Mouse (Mus musculus) cerebellum, adult 2 months (tissue): ENCODE measurements around the gene Proser2. TPM values are rescaled to one million over a fixed set of nuclear protein-coding genes. Genes with fewer than 3 reads are reported as not detected.

ENCODE experiments used
- DNase-seq, 2 experiments: peaks; one replicate each; pipeline ENCODE4 v3.0.0; 2021
- H3K27ac ChIP-seq: fragments of 200-500 bp; 2 replicates; pipeline ENCODE4 v1.5.1; 2012; ENCODE audit warnings: low read length, control low read depth, inconsistent platforms; ENCODE audit not compliant: insufficient read depth
- H3K27me3 ChIP-seq: fragments of 200-500 bp; 2 replicates; pipeline ENCODE4 v1.6.1; 2012; ENCODE audit warnings: inconsistent platforms, mild to moderate bottlenecking, low read length, moderate library complexity; ENCODE audit not compliant: control insufficient read depth, insufficient read depth
- H3K4me1 ChIP-seq: fragments of 200-500 bp; 2 replicates; pipeline ENCODE4 v1.6.1; 2011; ENCODE audit warnings: low read length; ENCODE audit not compliant: control insufficient read depth, insufficient read depth
- H3K4me3 ChIP-seq: fragments of 200-500 bp; replicated peaks from 2 replicates; pipeline ENCODE3; 2011; ENCODE audit warnings: mild to moderate bottlenecking, low read depth, low read length, control low read depth; ENCODE audit not compliant: insufficient read depth
- CTCF ChIP-seq: fragments of 200-500 bp; IDR thresholded peaks from 2 replicates; pipeline ENCODE4 v1.5.1; 2011; ENCODE audit warnings: low read depth, mild to moderate bottlenecking, control low read depth, low read length, moderate library complexity, borderline replicate concordance; ENCODE audit not compliant: insufficient read depth
- POLR2A ChIP-seq: fragments of 200-500 bp; IDR thresholded peaks from 2 replicates; pipeline ENCODE4 v1.6.1; 2011; ENCODE audit warnings: low read length, control low read depth, borderline replicate concordance; ENCODE audit not compliant: insufficient read depth
- WGBS: fragments of 180-500 bp; shearing (Covaris S2); methylation state at CpG from one replicate; pipeline ENCODE4 v1.1.7; 2018; 5-methylcytosine and 5-hydroxymethylcytosine counted together
- polyA plus RNA-seq: library from polyadenylated mRNA; depleted of rRNA; stranded (reverse); fragments of >200 nt; gene quantifications from 2 replicates; pipeline ENCODE4 v1.2.3, GENCODE M21; 2012

Proser2 gene
- polyA plus RNA-seq, 1 experiment: 7.7 TPM

DNA sequence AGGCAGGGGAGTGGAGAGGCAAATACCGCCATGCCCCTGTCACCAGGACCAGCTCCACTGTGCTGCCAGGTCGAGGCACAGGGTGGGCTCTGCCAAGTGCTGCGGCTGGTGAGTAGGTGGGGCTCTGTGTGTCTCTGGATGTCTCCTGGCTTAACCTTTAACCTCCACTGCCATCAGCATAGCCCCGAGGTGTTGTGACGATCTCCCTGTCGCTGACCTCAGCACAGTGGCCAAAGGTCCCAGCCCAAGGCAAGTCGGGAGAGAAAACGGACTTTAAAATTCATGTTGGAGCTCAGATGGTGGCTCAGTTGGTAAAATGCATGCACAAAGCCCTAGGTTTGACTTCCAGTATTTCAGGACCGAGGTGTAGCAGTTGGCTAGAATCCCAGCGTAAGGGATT lies 15.6 kb upstream of the Proser2 start:
- 73% methylated on average over 10 of the region's 10 CpGs for WGBS
- no peaks in the 10 kb centered on the region for H3K27me3 ChIP-seq
- TF ChIP-seq POLR2A (no peak), CTCF (no peak)
- H3K27ac ChIP-seq: no peak overlapping the region
- DNase-seq: no peak
- 0 out of 2 replicates have a peak, but pooled peaks cover 2% of the 10 kb centered on the region for H3K4me1 ChIP-seq
- no peak overlapping the region for H3K4me3 ChIP-seq

DNA sequence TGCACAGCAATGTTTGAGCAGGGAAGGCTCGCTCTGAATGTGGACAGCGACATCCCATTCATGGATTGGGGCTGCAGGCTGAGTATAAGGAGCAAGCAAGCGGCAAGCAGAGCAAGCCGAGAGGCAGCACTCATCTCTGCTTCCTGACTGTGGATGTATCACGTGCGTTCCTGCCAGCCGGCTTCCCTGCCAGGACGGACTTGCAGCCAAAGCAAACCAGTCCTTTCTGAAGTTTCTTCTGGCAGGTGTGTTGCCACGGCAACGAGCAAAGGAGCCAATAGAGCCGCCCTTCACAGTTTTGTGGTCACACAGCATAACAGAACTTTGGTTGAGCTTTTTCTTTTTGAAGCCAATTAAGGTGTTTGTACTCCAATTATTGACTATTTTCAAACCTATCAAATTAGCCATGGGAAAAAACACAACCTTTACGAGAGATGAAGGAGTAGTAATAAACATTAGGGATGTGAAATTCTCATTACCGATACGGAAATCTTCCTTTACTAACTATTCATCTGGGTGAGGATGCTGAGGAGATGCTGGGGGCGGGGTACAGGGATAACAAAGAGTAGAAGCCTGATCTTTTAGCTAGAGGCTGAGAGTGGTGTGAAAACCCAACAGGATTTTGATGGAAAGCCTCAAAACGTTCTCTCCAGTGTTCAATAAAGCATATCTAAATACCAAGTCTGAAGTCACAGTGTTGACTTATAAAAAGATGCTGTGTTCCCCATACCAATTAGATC lies 13.1 kb upstream of the Proser2 start:
- Histone ChIP-seq H3K27ac (no peak overlapping the region), H3K4me3 (no peak overlapping the region), H3K4me1 (0 out of 2 replicates have a peak, but pooled peaks cover 2% of the 10 kb centered on the region), H3K27me3 (no peaks in the 10 kb centered on the region)
- 63% methylated on average over 16 of the region's 16 CpGs for WGBS
- no peak for TF ChIP-seq CTCF
- no peak for TF ChIP-seq POLR2A
- DNase-seq: no peak

DNA sequence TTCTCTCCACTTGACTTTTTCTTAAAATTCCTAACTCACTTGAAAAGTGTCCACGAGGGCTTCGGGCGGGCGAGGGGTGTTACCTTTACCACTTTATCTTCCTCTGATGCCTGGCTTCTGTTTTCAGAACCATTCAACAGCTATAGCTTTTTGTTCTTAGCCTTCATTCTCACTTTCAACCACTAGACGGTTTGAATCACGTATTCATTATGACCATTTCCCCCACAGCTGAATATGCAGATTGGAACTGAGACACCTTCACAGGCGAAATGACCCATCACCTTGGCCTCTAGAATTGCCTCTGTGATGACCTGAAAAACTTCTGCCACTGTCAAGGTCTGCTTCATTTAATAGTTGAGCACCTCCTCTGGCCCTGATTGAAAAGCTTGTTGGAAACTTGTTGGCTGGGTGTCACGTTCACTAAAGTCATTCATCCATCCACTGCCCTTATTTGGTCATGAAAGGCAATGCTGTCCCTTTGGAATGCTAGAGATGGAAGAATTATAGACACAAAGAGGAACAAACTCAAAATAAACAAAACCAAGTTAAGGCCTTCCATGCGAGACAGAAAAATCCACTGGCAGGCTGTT lies 10.7 kb upstream of the Proser2 start:
- no peaks in the 10 kb centered on the region for H3K4me1 ChIP-seq
- TF ChIP-seq POLR2A: no peak
- TF ChIP-seq CTCF: no peak
- H3K27me3 ChIP-seq: no peaks in the 10 kb centered on the region
- no peak for DNase-seq
- H3K27ac ChIP-seq: no peak overlapping the region
- whole genome bisulfite sequencing: 89% methylated on average over 9 of the region's 9 CpGs
- H3K4me3 ChIP-seq: no peak overlapping the region

DNA sequence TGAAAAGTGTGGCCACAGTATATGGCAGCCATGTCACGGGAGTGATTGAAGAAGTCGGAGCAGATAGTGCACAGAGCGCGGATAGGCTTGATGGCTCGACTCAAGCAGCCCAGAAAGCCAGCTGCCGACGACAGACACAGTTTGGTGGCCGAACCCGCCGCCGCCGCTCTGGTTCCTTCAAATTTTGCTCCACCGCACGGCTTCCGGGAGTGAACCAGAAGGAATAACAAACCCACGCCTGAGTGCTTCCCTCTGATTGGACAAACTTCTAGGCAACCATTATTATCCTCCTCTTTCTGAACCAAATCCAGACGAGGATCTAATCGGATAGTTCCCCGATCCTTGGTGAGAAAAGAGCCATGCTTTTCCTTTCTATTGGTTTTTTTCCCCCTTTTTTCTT lies 3.9 kb upstream of the Proser2 start:
- Histone ChIP-seq H3K4me1 (no peaks in the 10 kb centered on the region), H3K4me3 (no peak overlapping the region), H3K27me3 (no peaks in the 10 kb centered on the region), H3K27ac (no peak overlapping the region)
- no peak for TF ChIP-seq CTCF
- TF ChIP-seq POLR2A: no peak
- WGBS: 88% methylated on average over 19 of the region's 19 CpGs
- no peak for DNase-seq

DNA sequence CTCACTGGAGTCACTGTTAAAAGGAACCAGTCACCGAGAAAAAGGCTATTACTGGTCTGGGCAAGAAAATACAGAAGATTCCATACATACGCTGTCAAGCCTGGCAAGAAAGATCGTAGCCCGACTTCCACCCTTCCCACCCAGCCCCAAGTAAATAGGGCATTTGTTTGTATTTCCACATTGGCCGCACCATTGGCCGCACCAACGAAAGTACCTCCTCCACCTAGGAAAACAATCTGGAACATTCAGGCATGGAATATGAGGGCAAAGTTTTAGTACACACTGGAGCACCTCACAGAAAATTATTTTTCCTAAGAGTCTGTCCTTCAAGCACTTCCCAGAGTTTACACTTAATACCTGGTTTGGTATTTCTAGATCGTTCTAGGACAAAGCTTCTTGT lies 1.1 kb downstream of the Proser2 start:
- Histone ChIP-seq H3K27ac (no peak overlapping the region), H3K4me1 (no peaks in the 10 kb centered on the region), H3K27me3 (no peaks in the 10 kb centered on the region), H3K4me3 (no peak overlapping the region)
- no peak for TF ChIP-seq POLR2A
- no peak for TF ChIP-seq CTCF
- 76% methylated on average over 8 of the region's 8 CpGs for WGBS
- no peak for DNase-seq

DNA sequence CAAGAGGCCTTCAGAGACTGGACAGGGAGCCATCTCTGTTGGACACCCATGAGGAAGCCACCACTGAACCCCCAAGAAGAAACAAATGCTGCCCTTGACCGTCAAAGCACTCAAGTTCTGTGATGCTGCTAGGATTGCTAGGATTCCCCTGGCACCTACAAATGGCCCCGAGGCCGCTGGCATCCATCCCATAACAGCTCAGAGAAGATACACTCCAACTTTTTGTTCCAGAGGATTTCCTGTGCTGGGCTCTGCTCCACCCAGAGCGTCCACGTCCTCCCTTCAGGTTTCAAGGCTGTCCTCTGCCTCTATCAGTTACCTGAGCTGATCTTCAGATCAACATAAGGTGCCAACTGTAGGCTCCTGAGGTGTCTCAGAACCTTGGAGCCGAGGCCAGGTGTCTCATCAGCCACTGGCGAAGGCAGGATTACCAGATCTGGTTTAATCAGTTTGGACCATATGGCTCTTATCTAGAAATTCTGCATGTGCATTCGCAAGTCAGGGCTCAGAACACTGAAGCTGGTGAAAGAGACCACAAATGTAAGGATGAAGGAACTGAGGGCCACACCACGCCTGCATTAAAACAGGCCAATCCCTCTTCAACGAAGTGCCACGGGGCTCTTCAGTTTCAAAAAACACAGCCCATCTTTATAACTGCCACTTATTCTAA lies 1.7 kb downstream of the Proser2 start:
- no peak overlapping the region for H3K27ac ChIP-seq
- TF ChIP-seq CTCF (no peak), POLR2A (no peak)
- no peaks in the 10 kb centered on the region for H3K4me1 ChIP-seq
- H3K4me3 ChIP-seq: no peak overlapping the region
- no peak for DNase-seq
- no peaks in the 10 kb centered on the region for H3K27me3 ChIP-seq
- WGBS: 67% methylated on average over 11 of the region's 11 CpGs

DNA sequence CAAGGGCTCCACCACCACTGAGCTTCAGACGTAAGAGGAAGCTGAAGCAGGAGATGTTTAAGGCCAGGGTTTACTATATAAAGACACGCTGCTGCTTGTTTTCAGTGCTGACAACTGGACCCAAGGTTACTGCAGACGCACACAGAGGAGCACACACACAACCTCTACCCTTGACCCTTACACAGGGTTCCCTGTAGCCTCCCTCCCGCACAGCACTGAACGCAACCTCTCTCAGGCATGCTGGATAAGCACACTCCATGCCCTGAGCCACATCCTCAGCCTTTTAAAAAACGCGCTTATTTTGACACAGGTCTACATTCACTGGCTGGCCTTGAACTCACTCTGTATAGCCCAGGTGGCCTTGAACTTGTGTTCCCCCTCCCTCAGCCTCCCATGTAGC lies 7.0 kb downstream of the Proser2 start:
- DNase-seq: no peak
- no peaks in the 10 kb centered on the region for H3K27me3 ChIP-seq
- no peak overlapping the region for H3K27ac ChIP-seq
- TF ChIP-seq CTCF (no peak), POLR2A (no peak)
- H3K4me3 ChIP-seq: no peak overlapping the region
- 97% methylated on average over 7 of the region's 7 CpGs for WGBS
- H3K4me1 ChIP-seq: peaks cover 10% of the 10 kb centered on the region
